Mouse (Mus musculus): ENCODE data around the gene Gm20388. TPM values are rescaled to one million over a fixed set of nuclear protein-coding genes. Genes with fewer than 3 reads are reported as not detected.

Gene Gm20388
- polyA plus RNA-seq, 2 experiments: 8.5 TPM; not detected in 1

DNA sequence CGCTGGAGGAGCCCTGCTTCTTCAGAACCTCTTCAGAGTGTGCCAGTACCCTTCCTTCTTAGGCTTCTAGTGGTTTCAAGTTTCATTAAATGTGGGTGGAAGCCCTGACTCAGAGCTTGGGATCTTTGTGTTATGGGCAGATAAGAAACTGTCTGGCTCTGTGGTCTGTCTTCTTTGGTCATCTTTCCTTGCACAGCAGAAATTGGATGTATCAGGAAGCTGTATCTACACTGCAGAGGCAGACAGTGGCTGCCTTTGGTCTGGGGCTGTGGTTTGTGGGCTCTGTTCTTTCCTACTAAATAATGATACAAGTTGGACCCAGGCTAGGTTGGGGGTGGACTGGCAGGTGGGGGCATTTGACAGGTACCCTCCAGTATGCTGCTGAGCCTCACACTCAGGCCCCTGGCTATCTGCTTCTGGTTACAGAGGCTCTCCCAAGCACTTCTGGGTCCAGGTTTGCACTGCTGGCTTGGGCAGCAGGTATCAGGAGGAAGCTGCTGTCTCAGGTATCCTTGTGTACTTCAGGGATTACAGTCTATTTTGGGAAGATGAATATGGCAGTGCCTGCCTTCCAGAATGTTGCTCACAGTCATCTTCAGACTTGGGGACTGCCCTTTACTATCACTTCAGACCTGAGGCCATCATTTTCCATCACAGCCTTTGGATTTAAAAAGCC is 2045.3 kb downstream of the Gm20388 start:
- H3K4me1 ChIP-seq (replicated peaks; ENCODE audit: control insufficient read depth in 2 of 2, insufficient read depth in 2 of 2, low read length in 1 of 2): peaks cover 23 to 38% of the 10 kb centered on the region in 2 experiments
- H3K36me3 ChIP-seq (replicated peaks; ENCODE audit: control insufficient read depth, insufficient read depth, low read depth): peaks cover 3% of the 10 kb centered on the region; the same call in 1 of the 2 replicates
- no peak overlapping the region for H3K4me3 ChIP-seq (ENCODE audit: insufficient read depth in 1 of 2, low read depth in 2 of 2, low read length in 2 of 2)
- WGBS (ENCODE audit: insufficient replicate concordance): 12% methylated on average over 1 of the region's 1 CpGs
- ATAC-seq (ENCODE audit: insufficient read depth) (peak; percentile 64), DNase-seq (ENCODE audit: low read depth in 3 of 3, low spot score in 3 of 3) (peak in 1 of 3 experiments; percentile 46)
- no peaks in the 10 kb centered on the region for H3K9me3 ChIP-seq (ENCODE audit: control insufficient read depth, low read length)
- H3K27ac ChIP-seq: peak overlapping the region; percentile 4; the same call in 1 of the 2 replicates
- H3K27me3 ChIP-seq (ENCODE audit: control insufficient read depth, insufficient read depth, low read length): no peaks in the 10 kb centered on the region
- H3K9ac ChIP-seq (replicated peaks): no peak overlapping the region
- peak overlapping the region; percentile 25 for H3K4me2 ChIP-seq (ENCODE audit: low read depth)
- TF ChIP-seq EP300 (IDR thresholded peaks at IDR 0.05; ENCODE audit: low read depth) (peak; percentile 65), CTCF (IDR thresholded peaks at IDR 0.05; ENCODE audit: low read depth) (no peak)

DNA sequence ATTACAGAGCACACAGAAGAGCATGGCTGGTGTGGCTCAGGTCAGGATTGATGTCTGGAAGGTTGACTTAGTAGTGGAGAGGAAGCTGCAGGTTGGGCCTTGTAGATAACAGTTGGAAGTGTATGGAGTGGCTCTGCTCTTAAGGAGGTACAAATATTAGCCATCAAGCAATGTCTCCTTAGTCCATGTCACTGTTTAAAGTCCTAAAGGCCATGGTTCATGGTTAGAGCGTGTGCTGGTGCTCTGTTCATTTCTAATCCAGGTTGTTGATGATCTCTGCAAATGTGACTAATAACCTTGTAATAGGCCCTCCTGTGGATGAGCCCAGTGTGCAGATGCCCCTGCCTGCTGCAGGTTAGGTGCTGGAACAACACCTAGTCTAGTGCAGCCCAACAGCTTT is 2047.8 kb downstream of the Gm20388 start:
- no peak overlapping the region for H3K4me3 ChIP-seq (ENCODE audit: insufficient read depth in 1 of 2, low read depth in 2 of 2, low read length in 2 of 2)
- H3K27me3 ChIP-seq (ENCODE audit: control insufficient read depth, insufficient read depth, low read length): no peaks in the 10 kb centered on the region
- ATAC-seq (ENCODE audit: insufficient read depth) (no peak), DNase-seq (ENCODE audit: low read depth in 3 of 3, low spot score in 3 of 3) (no peak)
- WGBS (ENCODE audit: insufficient replicate concordance): 71% methylated on average over 1 of the region's 1 CpGs
- H3K4me2 ChIP-seq (ENCODE audit: low read depth): no peak overlapping the region
- no peak for TF ChIP-seq CTCF (IDR thresholded peaks at IDR 0.05; ENCODE audit: low read depth)
- TF ChIP-seq EP300 (IDR thresholded peaks at IDR 0.05; ENCODE audit: low read depth): no peak
- H3K9me3 ChIP-seq (ENCODE audit: control insufficient read depth, low read length): no peaks in the 10 kb centered on the region
- no peak overlapping the region for H3K9ac ChIP-seq (replicated peaks)
- peaks cover 15 to 31% of the 10 kb centered on the region in 2 experiments for H3K4me1 ChIP-seq (replicated peaks; ENCODE audit: control insufficient read depth in 2 of 2, insufficient read depth in 2 of 2, low read length in 1 of 2)
- no peak overlapping the region for H3K27ac ChIP-seq
- H3K36me3 ChIP-seq (replicated peaks; ENCODE audit: control insufficient read depth, insufficient read depth, low read depth): peaks cover 3% of the 10 kb centered on the region; the same call in 1 of the 2 replicates

DNA sequence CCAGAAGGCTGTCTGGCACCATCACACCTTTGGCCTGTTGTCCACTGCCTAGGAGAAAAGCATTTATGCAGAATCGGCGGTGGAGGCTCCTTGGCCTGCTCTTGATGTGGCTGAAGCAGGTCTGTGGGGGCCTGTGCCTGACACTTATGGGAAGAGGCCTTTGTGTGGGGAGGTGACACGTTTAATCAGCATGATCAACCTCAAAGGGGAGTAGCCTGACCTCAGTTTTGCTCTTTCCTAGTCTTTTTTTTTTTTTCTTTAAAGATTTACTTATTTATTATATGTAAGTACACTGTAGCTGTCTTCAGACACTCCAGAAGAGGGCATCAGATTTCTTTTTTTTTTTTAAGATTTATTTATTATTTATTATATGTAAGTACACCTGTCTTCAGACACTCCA is 2052.3 kb downstream of the Gm20388 start:
- Histone ChIP-seq H3K9me3 (ENCODE audit: control insufficient read depth, low read length) (no peaks in the 10 kb centered on the region), H3K27ac (no peak overlapping the region), H3K27me3 (ENCODE audit: control insufficient read depth, insufficient read depth, low read length) (no peaks in the 10 kb centered on the region), H3K4me2 (ENCODE audit: low read depth) (no peak overlapping the region), H3K4me1 (replicated peaks; ENCODE audit: control insufficient read depth in 2 of 2, insufficient read depth in 2 of 2, low read length in 1 of 2) (peaks cover 6 to 17% of the 10 kb centered on the region in 2 experiments; a peak in 3 of 4 replicates), H3K9ac (replicated peaks) (no peak overlapping the region), H3K36me3 (replicated peaks; ENCODE audit: control insufficient read depth, insufficient read depth, low read depth) (no peaks in the 10 kb centered on the region), H3K4me3 (ENCODE audit: insufficient read depth in 1 of 2, low read depth in 2 of 2, low read length in 2 of 2) (no peak overlapping the region)
- ATAC-seq (ENCODE audit: insufficient read depth) (no peak), DNase-seq (ENCODE audit: low read depth in 3 of 3, low spot score in 3 of 3) (no peak)
- 22% methylated on average over 3 of the region's 3 CpGs for WGBS (ENCODE audit: insufficient replicate concordance)
- no peak for TF ChIP-seq CTCF (IDR thresholded peaks at IDR 0.05; ENCODE audit: low read depth)
- TF ChIP-seq EP300 (IDR thresholded peaks at IDR 0.05; ENCODE audit: low read depth): no peak

DNA sequence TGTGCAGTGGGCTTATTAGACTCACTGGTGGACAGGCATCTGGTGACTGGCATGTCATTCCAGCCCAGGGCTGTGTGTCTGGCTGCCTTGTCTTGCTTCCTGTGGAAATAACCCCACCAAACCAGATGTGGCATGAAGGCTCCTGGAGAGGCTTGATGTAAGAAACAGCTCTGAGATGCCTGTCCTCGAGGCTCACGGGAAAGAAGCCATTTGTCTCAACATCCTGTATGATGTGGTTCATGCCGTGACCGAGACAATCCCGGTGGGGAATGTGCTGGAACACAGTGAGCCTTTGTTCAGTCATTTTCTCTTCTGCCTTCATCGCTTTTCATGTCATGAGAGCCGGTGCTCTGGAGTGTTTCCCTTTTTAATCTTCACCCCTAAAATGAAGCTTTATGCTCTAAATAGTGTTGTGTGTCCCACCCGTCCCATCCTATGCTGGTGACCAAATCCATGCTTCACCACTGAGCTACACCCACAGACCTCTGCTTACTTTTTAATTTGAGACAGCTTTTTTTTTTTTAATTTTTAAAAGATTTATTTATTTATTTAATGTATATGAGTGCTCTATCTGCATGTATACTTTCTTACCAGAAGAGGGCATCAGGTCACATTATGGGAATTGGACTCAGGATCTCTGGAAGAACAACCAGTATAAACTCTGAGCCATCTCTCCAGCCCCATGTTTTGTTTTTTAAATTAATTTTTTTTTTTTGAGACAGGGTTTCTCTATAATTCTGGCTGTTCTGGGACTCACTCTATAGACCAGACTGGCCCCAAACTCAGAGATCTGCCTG is 2054.3 kb downstream of the Gm20388 start:
- Histone ChIP-seq H3K4me3 (ENCODE audit: insufficient read depth in 1 of 2, low read depth in 2 of 2, low read length in 2 of 2) (no peak overlapping the region), H3K9ac (replicated peaks) (no peak overlapping the region), H3K27me3 (ENCODE audit: control insufficient read depth, insufficient read depth, low read length) (no peaks in the 10 kb centered on the region), H3K4me1 (replicated peaks; ENCODE audit: control insufficient read depth in 2 of 2, insufficient read depth in 2 of 2, low read length in 1 of 2) (peaks cover 8 to 21% of the 10 kb centered on the region in 2 experiments; a peak in 3 of 4 replicates), H3K27ac (no peak overlapping the region), H3K36me3 (replicated peaks; ENCODE audit: control insufficient read depth, insufficient read depth, low read depth) (no peaks in the 10 kb centered on the region), H3K9me3 (ENCODE audit: control insufficient read depth, low read length) (no peaks in the 10 kb centered on the region), H3K4me2 (ENCODE audit: low read depth) (no peak overlapping the region)
- no peak for ATAC-seq (ENCODE audit: insufficient read depth)
- 78% methylated on average over 8 of the region's 8 CpGs for WGBS (ENCODE audit: insufficient replicate concordance)
- DNase-seq (ENCODE audit: low read depth in 3 of 3, low spot score in 3 of 3): no peak
- TF ChIP-seq EP300 (IDR thresholded peaks at IDR 0.05; ENCODE audit: low read depth) (no peak), CTCF (IDR thresholded peaks at IDR 0.05; ENCODE audit: low read depth) (no peak)

DNA sequence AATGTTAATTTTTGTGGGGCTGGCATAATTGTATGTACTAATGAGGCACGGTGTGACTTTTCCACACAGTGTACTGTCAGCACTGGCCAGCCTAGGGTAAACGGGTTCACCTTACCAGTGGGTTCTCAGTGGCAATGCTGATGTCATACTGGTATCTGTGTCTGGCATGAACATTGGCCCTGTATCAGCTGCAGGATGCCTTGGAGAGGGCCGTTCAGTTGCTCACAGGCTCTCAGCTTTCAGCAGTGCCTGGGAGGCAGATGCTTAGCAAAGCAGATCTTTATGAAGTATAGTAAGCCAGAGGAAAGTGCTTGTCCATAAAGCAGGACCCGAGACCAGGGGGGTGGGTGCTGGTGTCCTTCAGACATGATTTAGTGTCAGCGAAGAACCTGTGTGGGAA is 2055.5 kb downstream of the Gm20388 start:
- Histone ChIP-seq H3K9ac (replicated peaks) (no peak overlapping the region), H3K9me3 (ENCODE audit: control insufficient read depth, low read length) (no peaks in the 10 kb centered on the region), H3K4me3 (ENCODE audit: insufficient read depth in 1 of 2, low read depth in 2 of 2, low read length in 2 of 2) (no peak overlapping the region), H3K27ac (no peak overlapping the region), H3K4me1 (replicated peaks; ENCODE audit: control insufficient read depth in 2 of 2, insufficient read depth in 2 of 2, low read length in 1 of 2) (peaks cover 8 to 21% of the 10 kb centered on the region in 2 experiments; a peak in 3 of 4 replicates), H3K27me3 (ENCODE audit: control insufficient read depth, insufficient read depth, low read length) (no peaks in the 10 kb centered on the region), H3K36me3 (replicated peaks; ENCODE audit: control insufficient read depth, insufficient read depth, low read depth) (no peaks in the 10 kb centered on the region), H3K4me2 (ENCODE audit: low read depth) (no peak overlapping the region)
- no peak for DNase-seq (ENCODE audit: low read depth in 3 of 3, low spot score in 3 of 3)
- TF ChIP-seq EP300 (IDR thresholded peaks at IDR 0.05; ENCODE audit: low read depth) (no peak), CTCF (IDR thresholded peaks at IDR 0.05; ENCODE audit: low read depth) (no peak)
- no peak for ATAC-seq (ENCODE audit: insufficient read depth)
- 71% methylated on average over 5 of the region's 5 CpGs for WGBS (ENCODE audit: insufficient replicate concordance)

All from liver, embryonic 14.5 days (tissue).